Mouse (Mus musculus) forebrain, postnatal 0 days (tissue): ENCODE results near the gene Sema3b. TPM values are rescaled to one million over a fixed set of nuclear protein-coding genes. Genes with fewer than 3 reads are reported as not detected.

Experiments used
- ATAC-seq: fragments of 200-750 bp; cut with Nextera tagmentation; 2 replicates; pipeline ENCODE4 v1.8.0; 2017; ENCODE audit warnings: mild to moderate bottlenecking, moderate library complexity
- DNase-seq: peaks from one replicate; pipeline ENCODE4 v3.0.0-alpha.2; 2015
- H3K27ac ChIP-seq: fragments of 300-500 bp; sonication (generic); 2 replicates; pipeline ENCODE4 v1.5.1; 2014; ENCODE audit warnings: low read depth, mild to moderate bottlenecking, antibody characterized with exemption, low read length, moderate library complexity, mixed read lengths
- H3K27me3 ChIP-seq: fragments of 300-500 bp; sonication (generic); 2 replicates; pipeline ENCODE4 v1.6.1; 2014; ENCODE audit warnings: mild to moderate bottlenecking, low read length, mixed read lengths; ENCODE audit not compliant: insufficient read depth
- H3K36me3 ChIP-seq: fragments of 300-500 bp; sonication (generic); 2 replicates; pipeline ENCODE4 v1.6.1; 2014; ENCODE audit warnings: mild to moderate bottlenecking, moderate library complexity; ENCODE audit not compliant: insufficient read depth
- H3K4me1 ChIP-seq: fragments of 300-500 bp; sonication (generic); 2 replicates; pipeline ENCODE4 v1.6.1; 2014; ENCODE audit warnings: antibody characterized with exemption; ENCODE audit not compliant: insufficient read depth
- H3K4me2 ChIP-seq: fragments of 300-500 bp; sonication (generic); 2 replicates; pipeline ENCODE4 v1.6.1; 2014; ENCODE audit warnings: low read depth, mild to moderate bottlenecking, moderate library complexity
- H3K4me3 ChIP-seq: fragments of 300-500 bp; sonication (generic); 2 replicates; pipeline ENCODE4 v1.5.1; 2014; ENCODE audit warnings: low read depth, low read length, mixed read lengths
- H3K9ac ChIP-seq: fragments of 300-500 bp; sonication (generic); 2 replicates; pipeline ENCODE4 v1.6.1; 2014; ENCODE audit warnings: mild to moderate bottlenecking
- H3K9me3 ChIP-seq: fragments of 300-500 bp; sonication (generic); 2 replicates; pipeline ENCODE4 v1.6.1; 2016; ENCODE audit warnings: low read length
- CTCF ChIP-seq: sonication (generic); IDR thresholded peaks from 2 replicates; pipeline ENCODE4 v1.5.1; 2016; ENCODE audit warnings: antibody characterized with exemption, control low read depth, low read depth
- WGBS: fragments of 180-500 bp; shearing (Covaris S2); extraction: QIAGEN DNeasy Blood & Tissue Kit; methylation state at CpG from one replicate; pipeline ENCODE4 v1.1.7; 2014; 5-methylcytosine and 5-hydroxymethylcytosine counted together
- polyA plus RNA-seq: library from polyadenylated mRNA; unstranded; fragments of >200 nt; fragmentation: Nextera tagmentation; extraction: Ambion mirVana; gene quantifications from 2 replicates; pipeline ENCODE4 v1.2.1, GENCODE M21; 2015
- total RNA-seq: library from RNA; depleted of rRNA; stranded (reverse); fragments of >200 nt; gene quantifications from 2 replicates; pipeline ENCODE4 v1.2.3, GENCODE M21; 2014

Gene Sema3b
- total and polyA plus RNA-seq, 2 experiments from 2014 or later, result 4.4 to 6.5 TPM

DNA sequence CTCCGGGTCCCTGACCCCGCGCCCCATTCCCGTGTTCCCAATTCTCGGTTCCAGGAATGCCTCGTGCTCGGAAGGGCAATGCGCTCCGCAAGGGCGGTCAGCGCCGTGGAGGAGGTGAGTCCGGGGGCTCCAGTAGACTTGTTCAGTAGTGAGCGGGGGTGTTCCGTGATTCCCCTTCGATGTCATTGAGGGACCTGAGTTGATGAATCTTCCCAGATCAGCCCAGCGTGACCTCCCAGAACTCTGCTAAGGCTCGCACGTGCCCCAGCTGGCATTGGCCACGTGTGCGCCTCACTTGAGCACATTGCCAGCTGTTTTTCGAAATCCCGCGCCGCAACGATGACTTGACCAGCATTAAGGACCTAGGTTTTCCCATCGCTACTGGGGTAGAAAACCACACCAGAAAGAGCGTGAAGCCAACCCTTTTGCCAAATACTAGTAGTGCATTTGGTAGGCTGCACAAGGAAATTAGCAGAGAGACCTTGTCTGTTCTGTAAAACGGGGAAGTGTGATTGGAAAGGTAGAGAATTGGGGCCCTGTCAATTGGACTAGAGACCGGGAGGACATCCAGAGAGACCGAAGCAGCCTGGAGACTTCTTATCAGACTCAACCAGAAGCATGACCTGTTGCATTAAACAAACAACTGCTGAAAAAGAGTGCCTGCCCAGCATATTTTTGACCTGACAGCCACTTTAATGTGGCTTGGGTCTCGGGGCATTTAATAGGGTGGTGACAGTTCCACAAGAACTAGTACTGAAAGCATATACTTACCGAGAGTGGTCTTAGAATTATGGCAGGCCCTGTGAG lies 21.0 kb downstream of the Sema3b start:
- Histone ChIP-seq H3K9me3 (no peaks in the 10 kb centered on the region), H3K9ac (peak overlapping the region; percentile 52), H3K4me1 (peaks cover 6% of the 10 kb centered on the region; the same call in 1 of the 2 replicates), H3K27ac (no peak overlapping the region), H3K36me3 (peaks cover 30% of the 10 kb centered on the region), H3K4me2 (peak overlapping the region; percentile 74), H3K27me3 (no peaks in the 10 kb centered on the region), H3K4me3 (peak overlapping the region; percentile 70)
- no peak for TF ChIP-seq CTCF
- ATAC-seq (peak; percentile 19), DNase-seq (no peak)
- 7% methylated on average over 33 of the region's 33 CpGs for WGBS

DNA sequence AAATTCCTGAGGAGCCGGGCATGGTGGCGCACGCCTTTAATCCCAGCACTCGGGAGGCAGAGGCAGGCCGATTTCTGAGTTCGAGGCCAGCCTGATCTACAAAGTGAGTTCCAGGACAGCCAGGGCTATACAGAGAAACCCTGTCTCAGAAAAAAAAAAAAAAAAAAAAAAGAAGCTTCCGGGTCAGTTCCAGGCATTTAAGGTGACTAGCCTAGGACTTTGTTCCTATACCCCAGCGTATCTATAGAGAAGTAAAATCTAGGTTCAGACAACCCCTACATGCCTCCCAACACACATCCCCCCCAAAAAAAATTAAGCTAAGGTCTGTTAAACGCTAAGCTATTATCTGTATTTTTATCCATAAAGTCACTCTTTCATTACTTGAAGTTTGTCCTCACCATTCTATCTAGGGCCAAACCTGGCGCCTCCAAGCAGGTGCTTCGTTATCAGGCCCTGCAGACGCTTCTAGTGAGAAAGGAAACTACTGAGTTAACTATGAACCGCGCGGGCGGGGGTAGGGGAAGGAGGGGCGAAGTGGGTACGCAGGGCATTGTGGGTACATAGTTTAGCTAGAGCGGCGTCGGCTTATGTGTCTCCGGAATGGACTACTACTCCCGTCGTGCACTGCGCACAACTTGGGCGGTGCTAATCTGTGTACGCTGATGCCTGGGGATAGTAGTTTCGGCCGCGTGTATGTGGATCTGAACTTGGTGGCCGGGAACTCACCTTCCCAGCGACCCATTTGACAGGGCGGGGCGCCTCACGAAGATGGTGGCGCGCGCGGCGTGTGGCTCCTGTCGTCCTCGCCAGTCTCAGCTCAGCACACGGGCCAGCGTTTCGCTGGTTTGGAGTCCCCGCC lies 21.8 kb downstream of the Sema3b start, which contains the start of gene Ifrd2:
Gene Ifrd2, plus strand, starts transcription at position 669 of the 859 bp plus-strand sequence.
- 14% methylated on average over 46 of the region's 46 CpGs for WGBS
- H3K36me3 ChIP-seq, result peaks cover 29% of the 10 kb centered on the region
- peak within 1 kb of the TSS; percentile 52 for H3K9ac ChIP-seq
- no peak within 1 kb of the TSS for H3K27ac ChIP-seq
- peak within 1 kb of the TSS; percentile 70 for H3K4me3 ChIP-seq
- no peaks in the 10 kb centered on the region for H3K9me3 ChIP-seq
- peak; percentile 99 for ATAC-seq
- TF ChIP-seq CTCF, result no peak
- peaks cover 6% of the 10 kb centered on the region; the same call in 1 of the 2 replicates for H3K4me1 ChIP-seq
- H3K27me3 ChIP-seq, result no peaks in the 10 kb centered on the region
- peak; percentile 98 for DNase-seq
- peak within 1 kb of the TSS; percentile 74 for H3K4me2 ChIP-seq

DNA sequence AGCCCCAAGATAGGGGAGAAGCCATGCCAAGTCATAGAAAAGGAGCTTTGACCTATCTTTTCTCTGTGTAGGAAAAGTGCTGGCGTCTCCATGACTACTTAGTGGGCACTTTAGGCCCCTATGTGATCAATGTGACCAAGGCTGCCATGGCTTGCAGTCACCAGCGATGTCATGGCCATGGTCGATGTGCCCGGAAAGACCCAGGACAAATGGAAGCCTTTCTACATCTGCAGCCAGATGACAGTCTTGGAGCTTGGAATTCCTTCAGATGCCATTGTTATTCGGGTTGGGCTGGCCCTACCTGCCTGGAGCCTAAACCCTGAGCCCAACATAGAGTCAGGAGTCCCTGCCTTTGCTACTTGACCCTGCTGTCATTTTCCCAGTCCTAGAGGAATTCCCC lies 22.5 kb downstream of the Sema3b start:
- H3K27ac ChIP-seq, result no peak overlapping the region
- no peak for DNase-seq
- WGBS, result 93% methylated on average over 5 of the region's 5 CpGs
- no peak for ATAC-seq
- H3K4me2 ChIP-seq, result no peak overlapping the region
- H3K4me3 ChIP-seq, result no peak overlapping the region
- H3K27me3 ChIP-seq, result no peaks in the 10 kb centered on the region
- H3K36me3 ChIP-seq, result peaks cover 23% of the 10 kb centered on the region
- TF ChIP-seq CTCF, result no peak
- H3K9ac ChIP-seq, result no peak overlapping the region
- no peaks in the 10 kb centered on the region for H3K9me3 ChIP-seq
- peaks cover 6% of the 10 kb centered on the region; the same call in 1 of the 2 replicates for H3K4me1 ChIP-seq

- no peak overlapping the region for H3K9ac ChIP-seq
- no peak overlapping the region for H3K4me3 ChIP-seq
- 91% methylated on average over 14 of the region's 14 CpGs for WGBS
- H3K9me3 ChIP-seq, result no peaks in the 10 kb centered on the region
- no peak for TF ChIP-seq CTCF
- H3K4me2 ChIP-seq, result no peak overlapping the region
- ATAC-seq (no peak), DNase-seq (no peak)
- peaks cover 8% of the 10 kb centered on the region for H3K4me1 ChIP-seq
- peaks cover 5% of the 10 kb centered on the region; the same call in 1 of the 2 replicates for H3K36me3 ChIP-seq
- H3K27ac ChIP-seq, result no peak overlapping the region
- H3K27me3 ChIP-seq, result no peaks in the 10 kb centered on the region
These were observed 25.9 kb downstream of the Sema3b start for GRCm38 (mm10) chr9:107583174-107583573.

DNA sequence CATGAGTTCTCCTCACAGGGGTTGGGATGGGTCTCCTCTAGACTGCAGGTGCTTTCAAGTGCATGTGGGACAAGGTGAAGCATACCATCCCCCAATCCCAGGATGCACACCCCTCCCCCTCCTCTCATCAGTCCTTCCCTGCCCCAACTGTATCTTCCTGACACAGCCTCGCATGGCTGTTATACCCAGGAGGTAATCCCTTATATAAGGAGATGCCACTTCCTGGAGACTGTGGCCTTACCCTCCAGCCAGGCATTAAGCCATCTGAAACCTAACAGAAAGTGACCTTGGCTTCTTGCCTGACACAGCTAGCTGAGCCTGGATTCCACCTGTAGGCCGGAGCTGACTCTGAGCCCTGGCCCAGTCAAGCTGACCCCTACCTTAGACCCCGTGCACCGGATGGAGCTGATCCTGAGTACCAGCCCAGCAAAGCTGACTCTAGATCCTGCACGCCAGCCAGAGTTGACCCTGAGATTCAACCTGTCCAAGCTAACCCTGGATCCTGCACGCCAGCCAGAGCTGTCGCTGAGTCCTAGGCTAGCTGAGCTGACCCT lies 26.4 kb downstream of the Sema3b start:
- Histone ChIP-seq H3K9ac (no peak overlapping the region), H3K4me3 (no peak overlapping the region), H3K27ac (no peak overlapping the region), H3K9me3 (no peaks in the 10 kb centered on the region), H3K36me3 (peaks cover 5% of the 10 kb centered on the region; the same call in 1 of the 2 replicates), H3K4me2 (no peak overlapping the region), H3K27me3 (no peaks in the 10 kb centered on the region), H3K4me1 (peaks cover 6% of the 10 kb centered on the region; the same call in 1 of the 2 replicates)
- no peak for TF ChIP-seq CTCF
- 89% methylated on average over 7 of the region's 7 CpGs for WGBS
- ATAC-seq (no peak), DNase-seq (no peak)

GRCm38 (mm10) chr9:107581584-107581983 lies 27.4 kb downstream of the Sema3b start:
- Histone ChIP-seq H3K9ac (peak overlapping the region; percentile 68; the same call in 1 of the 2 replicates), H3K4me3 (peak overlapping the region; percentile 57), H3K4me1 (peaks cover 6% of the 10 kb centered on the region; the same call in 1 of the 2 replicates), H3K9me3 (no peaks in the 10 kb centered on the region), H3K36me3 (peaks cover 5% of the 10 kb centered on the region; the same call in 1 of the 2 replicates), H3K27ac (0 out of 2 replicates have a peak overlapping the region, but pooled peaks have one; percentile 81), H3K4me2 (peak overlapping the region; percentile 83), H3K27me3 (no peaks in the 10 kb centered on the region)
- TF ChIP-seq CTCF, result no peak
- ATAC-seq, result no peak
- no peak for DNase-seq
- 86% methylated on average over 4 of the region's 4 CpGs for WGBS
